Mouse (Mus musculus): Measurements from ENCODE around the gene Eif3j1.
"Not testable (repeated sequence)": the region's sequence is repeated elsewhere in the genome, so short reads cannot be mapped to it uniquely, and the experiment has no call there.

Gene Eif3j1

DNA sequence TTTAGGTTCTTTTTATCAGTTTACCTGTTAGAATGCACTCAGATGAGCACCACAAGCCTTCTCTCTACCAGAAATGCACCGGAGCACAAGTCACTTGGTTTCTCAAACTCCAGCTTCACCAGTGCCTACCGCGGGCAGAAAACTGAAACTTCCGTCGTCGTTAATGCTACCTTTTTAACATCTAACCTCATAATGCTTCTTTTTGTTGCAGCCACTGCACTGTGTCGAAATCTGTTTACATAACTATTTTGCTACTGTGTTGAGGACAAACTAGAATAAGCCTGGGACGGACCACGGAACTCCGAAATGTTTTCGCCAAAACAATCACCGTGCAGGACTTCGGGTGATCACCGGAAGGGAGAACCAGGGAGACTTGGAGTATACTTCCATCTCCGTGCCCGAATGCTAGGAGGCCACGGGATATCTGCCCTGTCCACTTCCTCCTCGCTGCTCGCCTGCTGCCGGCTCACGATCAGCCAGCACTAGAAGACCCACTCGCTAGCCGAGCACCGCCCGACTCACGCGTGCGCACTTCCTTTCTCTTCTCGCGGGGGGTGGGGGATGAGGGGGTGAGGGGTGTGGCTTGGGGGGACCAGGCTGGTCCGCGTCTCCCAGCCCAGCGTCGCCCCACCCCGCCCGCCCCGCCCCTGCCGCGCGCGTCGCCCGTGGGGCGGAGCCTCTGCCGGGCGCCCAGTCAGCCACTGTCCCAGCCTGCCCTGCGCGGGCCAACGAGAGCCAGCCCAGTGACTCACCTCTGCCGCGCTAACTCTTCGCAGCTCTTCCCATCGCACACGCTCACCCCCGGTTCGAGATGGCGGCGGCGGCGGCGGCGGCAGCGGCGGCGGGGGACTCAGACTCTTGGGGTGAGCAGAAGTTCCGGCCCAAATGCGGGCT is at the start of gene Eif3j1:
Eif3j1 (plus strand) TSS at position 685 of the 894 bp plus-strand sequence.
- DNase-seq: peak; percentile 87

- DNase-seq: no peak
Measured at GRCm38 (mm10) chr2:121995738-121996137, 32.6 kb upstream of the Eif3j1 start.

DNA sequence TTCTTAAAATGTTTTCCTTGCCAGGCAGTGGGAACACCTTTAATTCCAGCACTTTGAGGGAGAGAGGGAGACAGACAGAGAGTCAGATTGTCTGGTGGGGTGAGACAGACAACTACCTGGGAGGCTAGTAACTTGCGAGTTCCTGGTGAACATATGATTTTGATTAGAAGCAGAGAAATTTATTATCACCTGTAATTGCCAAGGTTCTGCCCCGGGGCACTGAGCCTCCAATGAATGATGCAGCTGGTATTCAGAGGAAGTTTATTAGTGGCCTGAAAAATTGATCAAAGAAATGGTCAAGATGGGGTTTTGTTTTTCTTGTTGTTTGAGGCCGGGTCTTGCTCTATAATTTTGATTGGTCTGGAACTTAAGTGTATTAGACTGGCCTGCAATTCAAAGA is 19.5 kb upstream of the Eif3j1 start:
- DNase-seq: no peak

- DNase-seq: no peak
Measured at GRCm38 (mm10) chr2:122011441-122011840, 16.9 kb upstream of the Eif3j1 start.

DNA sequence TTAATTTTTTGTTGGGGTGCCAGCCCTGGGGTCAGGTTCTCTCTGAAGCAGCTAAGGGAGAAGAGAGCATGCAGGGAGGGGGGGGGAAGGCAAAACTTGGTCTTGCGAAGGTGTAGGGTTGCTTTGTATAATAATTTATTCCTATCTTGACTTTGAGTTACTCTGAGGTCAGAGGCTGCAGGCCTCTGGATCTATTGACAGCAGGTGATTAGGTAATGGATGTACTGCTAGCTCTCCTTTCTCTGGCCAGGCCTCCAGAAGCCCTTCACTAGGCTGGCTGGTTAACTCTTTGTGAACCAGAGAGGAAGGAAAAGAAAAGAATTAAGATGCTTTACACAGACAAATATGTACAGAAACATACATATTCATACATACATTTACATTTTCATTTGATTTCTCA is 9.6 kb upstream of the Eif3j1 start:
- no peak for DNase-seq

DNA sequence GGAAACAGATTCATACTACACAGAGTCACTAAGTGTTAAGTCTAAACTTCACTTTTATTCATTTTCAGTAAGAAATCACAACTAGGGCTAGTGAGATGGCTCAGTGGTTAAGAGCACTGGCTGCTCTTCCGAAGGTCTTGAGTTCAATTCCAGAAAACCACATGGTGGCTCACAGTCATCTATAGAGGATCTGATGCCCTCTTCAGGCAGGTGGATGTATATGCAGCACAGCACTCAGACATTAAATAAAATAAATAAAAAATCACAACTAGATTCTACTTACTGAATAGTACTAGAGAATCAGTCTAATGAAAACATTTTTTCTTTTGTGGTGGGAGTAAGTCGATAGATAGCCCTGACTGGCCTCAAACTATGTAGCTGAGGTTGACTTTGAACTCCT is 6.1 kb upstream of the Eif3j1 start:
- DNase-seq: no peak

DNA sequence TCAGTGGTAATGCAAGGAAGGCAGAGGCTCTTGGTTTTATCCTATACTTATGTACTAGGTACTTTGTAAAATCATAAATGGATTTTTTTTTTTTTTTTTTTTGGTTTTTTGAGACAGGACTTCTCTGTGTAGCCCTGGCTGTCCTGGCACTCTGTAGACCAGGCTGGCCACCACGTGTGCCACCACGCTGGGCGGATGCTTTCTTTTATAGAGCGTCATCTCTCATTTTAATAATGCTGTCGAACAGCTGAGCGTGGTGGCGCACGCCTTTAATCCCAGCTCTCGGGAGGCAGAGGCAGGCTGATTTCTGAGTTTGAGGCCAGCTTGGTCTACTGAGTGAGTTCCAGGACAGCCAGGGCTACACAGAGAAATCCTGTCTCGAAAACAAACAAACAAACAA is 1.3 kb upstream of the Eif3j1 start:
- DNase-seq: not testable (repeated sequence)

DNA sequence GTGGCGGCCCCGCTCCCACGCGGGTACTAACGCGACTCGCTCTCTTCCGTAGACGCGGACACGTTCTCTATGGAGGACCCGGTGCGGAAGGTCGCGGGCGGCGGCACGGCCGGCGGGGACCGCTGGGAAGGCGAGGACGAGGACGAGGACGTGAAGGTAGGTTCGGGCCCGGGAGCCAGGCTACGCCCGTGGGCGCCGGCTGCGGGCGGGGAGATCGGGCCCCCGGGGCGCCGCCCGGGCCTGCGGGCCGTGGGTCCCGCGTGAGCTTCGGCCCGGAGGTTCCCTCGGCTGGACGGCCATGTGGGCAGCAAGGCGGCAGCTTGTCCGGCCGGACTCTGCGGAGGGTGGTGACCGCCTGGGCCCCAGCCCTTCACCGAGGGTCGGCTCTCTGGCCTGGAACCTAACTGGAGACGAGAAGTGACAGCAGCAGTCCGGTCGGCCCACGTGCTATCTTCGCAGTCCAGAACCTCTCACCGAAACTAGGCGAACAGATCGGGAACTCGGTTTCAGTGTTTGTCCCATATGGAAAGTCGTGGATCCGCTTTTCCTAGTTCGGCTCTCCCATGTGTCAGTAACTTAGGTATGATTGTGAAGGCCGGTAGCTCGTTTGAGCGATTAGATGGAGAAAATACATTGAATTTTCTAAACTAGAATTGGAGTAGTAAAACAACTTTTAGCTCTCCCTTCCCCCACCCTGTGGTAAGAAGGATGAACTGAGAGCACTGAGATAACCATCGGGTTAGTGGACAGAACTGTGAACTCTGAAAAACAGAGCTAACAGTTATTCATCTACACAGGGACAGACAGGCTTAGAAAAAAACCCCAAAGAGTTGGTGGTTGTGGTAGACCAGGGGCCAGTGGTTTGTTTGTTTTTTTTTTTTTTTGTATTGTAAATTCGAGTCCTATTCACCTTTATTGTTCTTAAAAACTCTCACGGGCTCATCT is 682 bp downstream of the Eif3j1 start:
- no peak for DNase-seq

DNA sequence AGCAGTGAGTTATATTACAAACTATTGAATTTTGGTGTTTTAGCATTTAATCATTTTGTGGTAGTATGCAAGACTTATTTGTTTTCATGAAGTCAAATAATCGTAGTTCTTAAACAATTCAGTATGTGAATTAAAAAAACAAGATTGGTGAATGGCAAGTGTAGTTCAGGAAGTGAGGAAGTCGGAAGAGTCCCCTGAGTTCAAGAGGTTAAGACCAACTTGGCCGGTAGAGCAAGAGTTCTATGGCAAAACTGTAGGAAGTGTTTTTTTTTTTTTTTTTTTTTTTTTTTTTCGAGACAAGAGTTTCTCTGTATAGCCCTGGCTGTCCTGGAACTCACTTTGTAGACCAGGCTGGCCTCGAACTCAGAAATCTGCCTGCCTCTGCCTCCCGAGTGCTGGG is 3.6 kb downstream of the Eif3j1 start:
- no peak for DNase-seq

DNA sequence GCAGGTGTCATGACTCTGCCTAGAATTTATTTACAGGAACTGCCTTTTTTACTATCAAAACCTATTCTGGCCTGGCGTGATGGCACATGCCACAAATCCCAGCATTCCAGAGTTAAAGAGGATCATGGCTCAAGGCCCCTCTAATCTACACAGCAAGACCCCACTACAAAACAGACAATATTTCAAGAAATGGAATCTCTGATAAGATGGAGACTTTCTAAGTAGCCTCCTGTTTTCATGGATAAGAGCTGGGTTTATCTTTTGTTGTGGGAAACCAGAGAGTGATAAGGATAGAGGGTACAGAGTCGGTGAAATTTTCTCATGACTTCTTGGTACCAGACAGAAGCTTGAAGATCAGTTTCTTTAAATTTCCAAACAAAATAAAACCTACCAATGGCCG is 7.7 kb downstream of the Eif3j1 start:
- no peak for DNase-seq

DNA sequence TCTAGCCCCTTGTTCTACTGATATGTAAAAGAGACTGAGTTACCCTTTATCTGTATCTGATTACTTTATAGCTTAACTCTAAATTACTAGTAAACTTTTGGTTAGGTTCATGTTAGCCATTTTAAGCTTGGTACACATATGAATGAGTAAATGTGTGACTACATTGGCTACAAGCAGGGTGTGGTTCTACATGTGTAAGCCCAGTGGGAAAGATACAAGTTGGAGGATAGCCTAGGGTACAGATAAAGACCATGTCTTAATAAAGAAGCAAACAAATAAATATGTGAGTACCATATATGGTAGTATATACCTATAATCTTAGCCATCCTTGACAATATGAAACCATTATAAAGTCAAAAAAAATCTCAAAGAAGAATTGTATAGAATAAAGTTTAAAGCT is 15.6 kb downstream of the Eif3j1 start:
- DNase-seq: no peak

- DNase-seq: peak; percentile 41
Measured at GRCm38 (mm10) chr2:122059365-122060115, 31.2 kb downstream of the Eif3j1 start.

GRCm38 (mm10) chr2:122065200-122065969 is 37.0 kb downstream of the Eif3j1 start:
- DNase-seq: peak; percentile 17

DNA sequence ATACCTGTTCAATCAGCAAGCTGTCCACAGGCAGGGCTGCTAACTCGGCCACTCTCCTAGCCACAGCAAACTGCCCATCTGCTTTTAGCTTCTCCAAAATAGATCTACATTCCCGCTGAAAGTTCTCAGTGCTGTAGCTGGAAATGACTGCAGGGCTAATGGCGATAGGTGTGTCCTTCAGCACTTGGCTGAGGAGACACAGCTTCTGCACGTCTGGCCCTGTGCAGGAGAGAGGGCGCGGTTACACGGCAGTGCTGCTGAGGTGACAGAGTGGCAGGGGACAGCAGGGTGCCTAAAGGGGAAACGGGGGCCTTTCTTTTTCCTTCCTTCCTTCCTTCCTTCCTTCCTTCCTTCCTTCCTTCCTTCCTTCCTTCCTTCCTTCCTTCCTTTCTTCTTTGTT is 37.9 kb downstream of the Eif3j1 start:
- no peak for DNase-seq

DNA sequence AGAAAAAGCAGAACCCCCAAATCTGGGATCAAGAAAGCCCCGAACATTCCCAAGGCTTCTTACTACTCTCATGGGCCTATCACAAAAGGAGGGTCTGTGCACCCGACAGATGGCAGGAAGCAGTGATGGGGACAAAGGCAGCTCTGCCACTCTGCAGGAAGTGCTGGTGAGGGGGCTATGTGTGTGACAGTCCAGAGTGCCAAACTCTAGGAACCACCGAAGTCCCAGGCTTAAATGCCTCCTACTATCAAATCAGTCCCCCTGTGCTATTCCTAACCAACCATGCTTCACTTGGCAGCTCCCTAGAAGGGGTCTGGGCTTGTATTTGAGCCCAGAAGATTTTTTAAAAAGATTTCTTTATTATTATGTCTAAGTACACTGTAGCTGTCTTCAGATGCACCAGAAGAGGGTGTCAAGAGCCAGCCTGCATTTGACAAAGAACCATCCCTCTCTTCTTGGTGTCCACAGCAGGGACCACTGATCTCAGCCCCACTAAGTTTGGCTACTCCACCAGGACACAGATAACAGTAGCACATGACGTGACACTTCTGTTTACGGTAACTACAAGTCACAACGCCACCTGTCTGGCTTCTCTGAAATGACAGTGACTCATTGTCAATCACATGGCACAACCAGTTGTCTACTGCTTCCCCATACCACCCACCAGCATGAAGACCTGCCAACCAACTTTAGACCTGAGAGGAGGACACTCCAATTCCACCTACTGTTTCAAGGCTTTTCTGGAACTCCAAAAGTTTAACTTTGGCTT is 41.0 kb downstream of the Eif3j1 start:
- DNase-seq: no peak

DNA sequence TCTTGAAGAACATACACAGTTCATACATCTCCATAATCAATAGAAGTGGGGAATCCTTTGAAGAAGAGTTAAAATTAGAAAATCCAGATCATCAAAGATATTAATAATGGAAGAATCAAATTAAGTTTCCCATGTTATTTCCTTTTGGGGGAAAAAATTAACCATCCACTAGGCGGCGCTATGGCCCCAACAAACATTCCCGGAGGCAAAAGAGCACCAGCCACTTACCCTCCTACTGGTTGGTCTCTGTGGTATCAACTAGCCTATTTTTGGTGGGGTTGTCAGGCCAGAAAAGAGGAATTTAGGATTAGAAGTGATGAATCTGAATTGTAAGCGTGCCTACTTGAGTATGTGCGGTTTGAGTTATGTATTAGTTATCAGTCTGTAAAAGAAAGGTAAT is 41.6 kb downstream of the Eif3j1 start:
- DNase-seq: peak; percentile 23

DNA sequence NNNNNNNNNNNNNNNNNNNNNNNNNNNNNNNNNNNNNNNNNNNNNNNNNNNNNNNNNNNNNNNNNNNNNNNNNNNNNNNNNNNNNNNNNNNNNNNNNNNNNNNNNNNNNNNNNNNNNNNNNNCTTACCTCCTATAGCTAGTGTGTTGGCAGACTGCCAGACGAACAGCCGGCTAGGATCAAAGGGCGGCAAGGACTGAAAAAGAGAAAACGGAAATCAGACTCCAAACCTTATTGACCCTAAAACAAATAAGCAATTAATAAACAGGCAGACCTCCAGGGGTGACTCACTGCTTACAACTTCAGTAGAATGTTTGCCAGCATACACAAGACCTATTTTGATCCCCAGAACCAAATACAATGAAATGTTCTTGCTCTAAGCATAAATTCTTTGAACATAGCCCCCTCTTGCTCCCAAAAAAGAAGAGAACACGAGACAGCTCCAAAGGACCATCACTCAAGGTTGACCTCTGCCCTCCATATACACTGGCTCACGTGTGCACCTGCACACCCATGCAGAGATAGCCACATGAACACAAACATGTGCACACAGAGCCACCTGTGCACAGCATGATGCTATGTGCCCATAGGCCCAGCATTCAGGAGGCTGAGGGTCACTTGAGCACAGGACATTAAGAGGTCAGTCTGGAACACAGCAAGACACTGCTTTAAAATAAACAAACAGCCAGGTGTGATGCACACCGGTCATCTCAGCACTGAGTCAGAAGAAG is 53.5 kb downstream of the Eif3j1 start:
- peak; percentile 11 for DNase-seq

- DNase-seq: no peak
Measured at GRCm38 (mm10) chr2:122086446-122086845, 58.1 kb downstream of the Eif3j1 start.

GRCm38 (mm10) chr2:122093844-122094243 is 65.5 kb downstream of the Eif3j1 start:
- no peak for DNase-seq

- DNase-seq: not testable (repeated sequence)
Measured at GRCm38 (mm10) chr2:122097686-122098085, 69.3 kb downstream of the Eif3j1 start.

- DNase-seq: no peak
Measured at GRCm38 (mm10) chr2:122102070-122102469, 73.7 kb downstream of the Eif3j1 start.
